Mouse (Mus musculus) embryonic fibroblast, embryonic 13.5 days (primary cell): ENCODE data around the gene Casd1.

Experiments
- CTCF ChIP-seq: IDR thresholded peaks from 2 replicates; pipeline ENCODE4 v1.5.1; 2011; ENCODE audit warnings: mild to moderate bottlenecking, control low read depth, low read length, moderate library complexity, borderline replicate concordance; ENCODE audit not compliant: insufficient read depth
- POLR2A ChIP-seq: IDR thresholded peaks from 2 replicates; pipeline ENCODE4 v1.6.1; 2011; ENCODE audit warnings: low read depth, mild to moderate bottlenecking, control low read depth, low read length, moderate library complexity

- TF ChIP-seq POLR2A = no peak
- TF ChIP-seq CTCF = no peak
Measured at GRCm38 (mm10) chr6:4577756-4578155, 22.9 kb upstream of the Casd1 start.
